Mouse (Mus musculus) A20 (cell line): ENCODE results near the gene Nr2c2.
"Not testable (repeated sequence)": the region's sequence is repeated elsewhere in the genome, so short reads cannot be mapped to it uniquely, and the experiment has no call there.

ENCODE experiments used
- DNase-seq: peaks from one replicate; pipeline ENCODE4 v3.0.0-alpha.2; 2011; ENCODE audit warnings: low read depth, low spot score

Gene Nr2c2

DNA sequence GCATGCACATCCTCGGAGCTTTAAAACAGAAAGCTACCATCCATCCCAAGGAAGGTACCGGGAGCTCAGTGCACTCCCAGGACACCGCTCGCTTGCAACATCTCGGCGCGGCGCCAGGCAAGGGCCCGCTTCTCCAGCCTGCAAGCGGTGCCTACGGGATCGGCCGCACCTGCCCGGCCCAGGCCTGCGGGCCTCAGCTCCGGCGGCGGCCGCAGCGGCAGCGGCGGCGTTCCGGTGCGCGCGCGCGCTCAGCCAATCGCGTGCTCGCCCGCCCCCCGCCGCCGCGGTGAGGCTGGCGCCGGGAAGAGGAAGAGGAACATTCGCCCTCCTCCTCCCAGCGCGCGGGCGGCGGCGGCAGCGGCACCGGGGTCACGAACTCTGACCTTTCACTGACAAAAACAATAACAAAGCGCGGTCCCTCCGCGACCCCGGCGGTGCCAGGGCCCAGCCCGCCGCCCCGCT lies at the start of gene Nr2c2:
TSS of gene Nr2c2 (plus strand) at position 261 of the 462 bp plus-strand sequence.
- peak; percentile 85 for DNase-seq

DNA sequence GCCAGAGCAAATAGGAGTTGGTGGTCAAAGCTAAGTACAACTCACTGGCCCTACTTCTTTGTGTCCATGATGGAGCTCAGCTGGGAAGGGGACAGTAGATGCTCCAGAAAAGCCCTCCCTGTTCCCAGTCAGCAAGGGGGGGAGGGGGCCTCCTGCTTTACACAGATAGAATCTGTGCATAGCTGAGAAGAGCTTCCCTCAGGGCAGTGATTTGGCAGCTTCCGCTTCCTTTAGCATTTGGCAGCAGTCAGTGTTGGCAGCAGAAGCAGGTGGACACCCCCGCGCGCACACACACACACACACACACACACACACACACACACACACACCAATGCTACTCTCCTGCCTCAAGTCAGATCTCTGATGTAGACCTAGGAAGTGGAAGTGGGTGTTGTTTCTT lies 49.1 kb upstream of the Nr2c2 start:
- peak; percentile 34 for DNase-seq

DNA sequence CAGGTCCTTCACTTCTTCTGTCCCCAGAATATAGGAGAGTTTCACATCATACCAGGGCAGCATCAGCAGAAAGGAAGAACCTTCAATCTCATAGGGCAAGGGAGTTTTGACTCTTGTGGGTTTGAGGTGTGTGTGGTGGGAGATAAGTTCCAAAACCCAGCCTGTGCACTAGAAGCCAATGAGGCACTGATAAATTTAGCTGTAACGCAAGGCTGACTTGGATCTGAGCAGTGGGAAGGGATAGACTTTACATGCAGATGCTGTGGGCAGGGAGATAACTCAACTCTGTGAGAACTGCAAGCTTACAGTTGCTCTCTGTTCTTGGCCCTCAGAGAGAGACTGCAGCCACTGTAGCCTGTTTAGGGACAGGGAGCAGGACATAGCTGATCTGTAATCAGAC lies 48.3 kb upstream of the Nr2c2 start:
- no peak for DNase-seq

DNA sequence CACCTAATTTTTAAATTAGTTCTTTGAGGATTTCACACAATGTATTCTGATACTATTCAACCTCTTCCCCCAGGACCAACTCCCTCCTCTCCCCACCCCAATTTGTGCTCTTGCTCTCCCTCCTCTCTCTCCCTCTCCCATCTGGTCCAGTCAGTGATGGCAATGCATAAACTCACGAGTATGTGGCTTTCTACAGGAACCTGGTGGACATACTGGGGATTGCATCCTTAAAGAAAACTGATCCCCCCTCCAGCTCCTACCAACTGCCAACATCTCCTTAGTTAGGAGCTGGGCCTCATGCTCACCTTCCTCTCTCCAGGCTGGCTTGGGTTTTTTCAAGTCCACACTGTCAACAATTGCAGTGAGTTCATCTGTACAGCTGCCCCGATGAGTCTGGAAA lies 33.4 kb upstream of the Nr2c2 start:
- DNase-seq: peak; percentile 14

DNA sequence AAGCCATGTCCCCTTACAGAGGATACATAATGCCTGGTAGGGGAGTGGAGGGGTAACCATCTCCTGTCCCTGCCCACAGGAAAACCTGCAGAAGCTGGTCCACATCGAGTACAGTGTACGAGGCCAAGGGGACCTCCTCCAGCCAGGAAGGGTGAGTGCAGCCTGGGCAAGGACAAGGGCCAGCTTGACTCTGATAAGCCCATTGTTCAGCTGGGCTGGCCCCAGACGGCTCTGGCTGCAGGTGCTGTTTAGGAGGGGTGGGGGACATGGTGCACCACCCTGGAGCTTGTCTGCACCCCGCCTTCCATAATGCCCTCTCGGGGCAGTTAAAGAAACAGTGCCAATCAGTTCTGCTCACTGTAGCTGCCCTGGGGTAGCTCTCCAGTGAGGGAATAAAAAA lies 29.5 kb upstream of the Nr2c2 start:
- no peak for DNase-seq

DNA sequence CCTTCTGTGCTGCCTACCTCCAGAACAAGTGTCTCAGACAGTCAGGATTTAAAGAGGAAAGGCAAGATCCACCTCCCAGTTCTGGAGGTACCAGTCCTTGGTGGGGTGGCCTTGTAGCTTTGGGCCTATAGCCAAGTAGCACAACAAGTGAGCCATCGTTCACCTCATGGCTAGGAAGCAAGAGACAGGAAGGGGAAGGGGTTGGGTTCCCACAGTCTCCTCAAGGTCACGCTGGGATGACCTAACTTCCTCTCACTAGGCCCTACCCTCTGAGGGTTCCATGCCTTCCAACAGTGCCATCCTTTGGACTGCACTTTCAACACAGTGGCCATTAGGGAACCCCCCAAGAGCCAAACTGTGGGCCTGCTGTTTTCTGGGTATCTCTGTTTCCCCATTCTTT lies 27.7 kb upstream of the Nr2c2 start:
- DNase-seq: no peak

DNA sequence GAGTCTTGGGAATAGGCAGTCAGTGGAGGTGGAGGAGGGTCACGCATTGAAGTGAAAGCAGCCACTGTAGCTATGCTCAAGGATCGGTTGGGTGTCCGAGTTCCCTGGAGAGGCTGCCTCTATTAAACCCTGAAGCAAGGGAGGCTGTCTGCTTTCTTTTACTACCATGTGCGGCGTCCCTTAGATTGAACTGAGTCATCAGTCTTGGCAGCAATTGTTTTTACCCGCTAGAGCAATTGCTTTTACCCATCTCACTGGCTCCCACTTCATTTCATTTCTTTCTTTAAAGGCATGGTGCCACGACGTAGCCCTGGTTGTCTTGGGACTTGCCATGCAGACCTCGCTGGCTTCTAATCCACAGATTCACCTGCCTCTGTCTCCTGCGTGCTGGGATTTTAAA lies 27.1 kb upstream of the Nr2c2 start:
- no peak for DNase-seq

DNA sequence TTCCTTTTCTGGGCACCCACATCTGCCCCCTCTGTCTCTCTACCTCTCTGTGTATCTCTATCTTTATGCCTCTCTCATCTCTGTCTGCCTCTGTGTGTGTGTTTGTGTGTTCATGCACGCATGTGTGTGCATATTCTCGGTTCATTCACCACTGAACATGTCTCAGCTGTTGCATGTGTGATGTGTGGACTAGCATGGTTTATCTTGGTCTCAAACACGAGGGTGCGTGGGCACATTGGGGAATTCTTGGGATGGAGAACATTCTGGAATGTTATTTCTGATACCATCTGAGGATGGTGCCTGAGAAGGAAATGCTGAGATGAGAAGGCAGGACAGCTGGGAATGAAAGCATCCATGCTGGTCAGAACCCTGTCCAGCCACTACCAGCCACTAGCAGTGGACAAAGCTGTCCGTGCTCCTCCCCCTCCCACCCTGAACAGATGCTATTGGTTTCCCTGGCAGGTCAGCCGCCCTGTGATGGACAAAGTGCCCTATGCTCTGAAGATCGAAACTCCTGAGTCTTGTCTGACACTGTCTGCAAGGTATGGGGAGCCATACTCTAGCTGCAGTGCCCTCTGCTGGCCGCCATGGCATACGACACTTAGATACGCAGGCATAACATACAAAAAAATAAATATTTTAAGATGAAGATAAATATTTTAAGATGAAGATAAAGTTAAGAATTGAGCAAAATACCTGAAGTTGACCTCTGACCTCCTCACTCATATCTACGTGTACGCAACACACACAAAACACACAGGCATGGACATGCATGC lies 25.3 kb upstream of the Nr2c2 start:
- DNase-seq: peak; percentile 61

DNA sequence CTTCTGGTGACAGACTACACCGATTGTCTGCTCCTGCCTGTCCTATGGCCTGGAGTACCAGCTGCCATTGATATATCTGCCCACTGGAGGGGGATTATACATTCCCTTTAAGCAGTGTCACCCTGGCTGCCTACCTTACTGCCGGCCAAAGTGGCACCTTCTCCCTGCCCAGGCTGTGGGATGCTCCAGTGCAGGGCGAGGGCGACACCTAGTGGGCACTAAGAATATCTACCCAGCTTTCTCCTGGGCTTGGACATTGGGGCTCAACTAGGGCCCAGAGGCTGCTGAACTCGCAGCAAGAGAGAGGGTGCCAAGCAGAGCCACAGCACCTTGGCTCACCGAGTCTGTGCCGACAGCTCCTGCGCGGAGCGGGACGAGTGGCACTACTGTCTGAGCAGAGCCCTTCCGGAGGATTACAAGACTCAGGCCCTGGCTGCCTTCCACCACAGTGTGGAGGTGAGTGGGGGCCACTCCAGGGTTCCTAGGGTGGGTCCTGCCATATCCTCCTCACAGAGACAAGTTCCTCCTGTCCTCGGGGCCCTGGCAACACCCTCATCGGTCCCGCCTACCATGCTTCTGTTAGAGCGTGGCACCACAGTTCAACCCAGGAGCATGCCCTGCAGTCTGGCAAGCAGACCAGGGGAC lies 23.9 kb upstream of the Nr2c2 start:
- peak; percentile 73 for DNase-seq

DNA sequence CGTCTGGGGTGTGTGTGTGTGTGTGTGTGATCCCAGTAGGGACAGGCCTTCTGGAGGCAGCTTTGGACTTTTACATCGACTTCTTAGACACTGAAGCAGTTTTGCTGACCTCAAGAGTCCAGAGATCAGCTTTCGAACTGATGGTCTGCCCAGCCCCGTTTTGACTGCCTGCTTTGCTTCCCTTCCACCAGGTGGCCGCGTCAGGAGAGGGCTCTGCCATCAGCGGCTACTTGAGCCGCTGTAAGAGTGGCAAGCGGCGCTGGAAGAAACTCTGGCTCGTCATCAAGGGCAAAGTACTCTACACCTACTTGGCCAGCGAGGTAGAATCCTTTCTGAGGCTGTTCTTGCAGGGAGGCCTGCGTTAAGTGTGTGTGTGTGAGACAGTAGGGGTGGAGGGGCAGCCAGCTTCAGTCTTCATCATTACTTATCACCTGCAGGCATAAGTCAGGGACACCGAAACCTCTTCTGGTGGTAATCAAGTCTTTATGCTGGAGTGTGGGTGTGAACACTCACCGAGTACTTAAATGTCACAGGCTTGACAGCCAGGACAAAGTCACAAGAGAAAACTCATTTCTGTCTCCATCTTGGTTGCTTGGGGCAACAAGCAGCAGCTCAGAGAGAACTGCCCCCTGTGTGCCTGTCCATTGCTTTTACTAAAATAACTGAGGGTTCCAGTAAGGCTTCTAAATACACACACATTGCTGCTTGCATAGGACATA lies 19.9 kb upstream of the Nr2c2 start:
- DNase-seq: no peak

DNA sequence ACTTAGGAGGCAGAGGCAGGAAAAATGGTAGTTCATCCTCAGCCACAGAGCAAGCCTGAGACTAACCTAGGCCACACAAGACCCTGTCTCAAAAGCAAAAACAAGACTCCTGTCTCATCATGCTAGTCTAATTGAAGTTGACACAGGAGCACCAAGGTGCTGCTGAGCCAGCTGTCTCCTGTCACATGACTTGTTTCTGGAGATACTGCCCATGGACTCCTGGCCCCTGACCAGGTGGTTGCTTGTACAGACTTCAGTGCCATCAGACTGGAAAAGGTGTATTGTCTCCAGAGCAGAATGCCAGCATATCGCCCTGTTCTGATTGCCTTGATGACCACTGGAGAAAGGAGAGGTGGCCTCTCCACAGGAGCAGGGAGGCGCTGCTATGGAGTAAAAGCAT lies 10.5 kb upstream of the Nr2c2 start:
- DNase-seq: no peak

DNA sequence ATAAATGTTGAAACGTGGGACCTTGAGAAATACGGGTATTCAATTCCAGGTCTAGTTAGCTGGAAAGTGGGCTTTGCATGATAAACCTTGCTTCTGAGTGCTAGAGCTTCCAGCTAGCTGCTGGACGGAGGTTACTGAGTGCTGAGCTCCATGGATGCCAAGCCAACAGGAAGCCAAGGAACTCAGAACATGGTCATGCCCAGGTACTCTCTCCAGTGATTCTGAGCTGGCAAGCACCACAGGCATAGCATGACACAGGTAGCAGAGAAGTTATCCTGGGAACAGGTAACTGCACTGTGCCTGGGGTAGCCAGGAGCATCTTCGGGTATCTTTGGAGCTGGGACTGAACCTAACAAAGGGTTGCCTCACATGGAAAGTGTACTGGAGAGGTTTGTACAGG lies 8.4 kb upstream of the Nr2c2 start:
- DNase-seq: no peak

DNA sequence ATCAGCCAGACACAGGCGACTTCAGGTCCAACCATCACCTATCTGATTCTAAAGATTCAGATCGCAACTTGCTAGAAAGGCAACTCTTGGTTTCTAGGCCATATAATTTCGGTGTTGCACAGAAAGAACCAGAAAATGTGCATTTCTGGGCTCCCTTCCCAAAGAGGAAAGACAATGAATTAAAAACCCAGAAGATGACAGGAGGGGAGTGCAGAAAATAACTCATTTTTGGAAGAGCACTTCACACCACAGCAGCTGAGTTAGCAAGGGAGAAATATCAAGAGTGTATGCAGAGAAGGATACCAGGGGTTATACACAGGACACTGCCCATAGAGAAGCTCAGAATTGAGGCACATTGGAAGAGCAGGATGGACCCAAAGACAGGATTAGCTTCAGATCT lies 6.3 kb upstream of the Nr2c2 start:
- DNase-seq: no peak

DNA sequence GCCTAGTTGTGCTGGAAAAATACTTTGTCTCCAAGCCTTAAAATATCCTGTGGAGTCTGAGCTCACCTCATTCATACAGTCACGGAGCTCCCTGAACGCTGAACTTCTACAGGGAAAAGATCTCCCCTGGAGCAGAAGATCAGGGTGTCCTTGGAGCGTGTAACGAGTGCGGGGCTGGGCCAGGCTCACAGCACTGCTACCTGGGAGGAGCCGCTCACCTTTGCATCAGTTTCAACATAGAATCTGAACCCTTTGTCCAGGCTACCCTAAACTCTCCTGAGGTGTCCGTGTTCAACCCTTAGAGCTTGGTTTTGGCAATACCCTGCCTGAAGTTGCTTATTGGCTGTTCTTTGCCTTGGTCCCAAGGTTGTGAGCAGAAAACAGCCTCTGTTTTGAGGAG lies 2.0 kb upstream of the Nr2c2 start:
- DNase-seq: not testable (repeated sequence)

DNA sequence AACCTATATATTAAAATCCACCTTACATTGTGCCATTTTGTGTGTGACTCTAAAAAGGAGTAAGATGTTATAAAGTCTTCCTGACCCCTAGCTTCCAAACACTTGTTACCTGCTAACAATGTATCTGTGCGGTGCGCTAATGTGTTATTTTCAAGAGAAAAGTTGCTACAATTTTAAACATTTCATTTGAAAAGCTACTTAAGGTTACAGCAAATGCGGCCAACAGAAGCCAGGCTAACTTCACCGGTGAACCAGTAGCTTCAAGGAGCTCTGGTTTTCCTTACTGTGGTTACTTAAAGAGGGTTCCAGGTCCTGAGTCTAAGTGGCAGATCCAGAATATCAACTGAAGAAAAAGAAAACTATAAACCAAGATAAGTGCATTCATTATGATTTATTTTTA lies 1.2 kb upstream of the Nr2c2 start:
- DNase-seq: no peak

DNA sequence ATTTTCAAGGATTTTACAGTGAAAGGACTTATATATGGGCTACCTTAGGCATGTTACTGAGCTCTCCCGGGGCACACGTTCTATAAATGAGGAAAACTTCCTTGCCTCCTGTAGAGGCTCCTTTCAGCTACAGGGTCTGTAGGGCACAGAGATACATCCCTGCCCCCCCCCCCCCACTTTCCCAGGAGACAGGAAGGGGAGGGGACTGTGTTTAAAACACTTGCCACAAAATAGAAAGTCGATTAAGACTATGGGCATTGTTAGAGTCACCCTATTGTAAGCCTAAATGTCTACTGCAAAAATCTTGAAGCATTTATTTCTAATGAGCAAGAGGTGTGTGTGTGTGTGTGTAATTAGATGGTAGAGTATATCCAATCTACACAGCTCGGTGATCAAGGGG lies 693 bp upstream of the Nr2c2 start:
- DNase-seq: no peak

DNA sequence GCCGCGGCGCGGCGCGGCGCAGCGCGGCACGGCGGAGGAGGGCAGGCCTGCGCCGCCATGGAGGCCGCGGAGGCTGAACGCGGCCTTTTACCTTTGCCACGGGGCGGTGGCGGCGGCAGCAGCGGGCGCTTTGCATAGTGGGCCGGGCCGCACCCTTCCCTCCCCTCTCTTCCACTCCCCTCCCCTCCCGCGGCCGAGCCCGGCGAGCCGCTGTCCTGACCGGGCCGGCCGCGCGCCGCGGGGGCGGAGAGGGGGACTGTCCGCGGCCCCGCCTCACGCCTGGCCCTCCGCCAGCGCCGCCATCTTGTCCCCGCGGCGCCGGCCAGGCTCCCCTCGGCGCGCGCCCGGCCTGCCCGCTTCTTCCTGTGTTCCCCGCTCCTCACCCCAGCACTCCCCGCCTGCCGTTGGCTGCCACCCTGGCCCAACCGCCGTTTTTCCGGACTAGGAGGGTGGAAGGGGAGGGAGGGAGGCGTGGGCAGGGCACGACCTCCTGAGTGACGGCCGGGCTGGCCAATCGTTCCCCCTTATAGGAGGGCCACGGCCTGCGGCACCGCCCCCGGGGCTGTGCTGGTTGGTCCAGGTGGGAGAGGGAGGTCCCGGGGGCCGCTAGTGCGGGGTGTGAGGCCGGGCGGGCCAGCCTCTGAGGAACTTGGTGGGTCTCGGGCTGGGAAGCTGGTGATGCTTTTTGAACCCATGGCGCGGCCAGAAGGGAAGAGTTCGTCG lies 738 bp downstream of the Nr2c2 start:
- DNase-seq: peak; percentile 99

DNA sequence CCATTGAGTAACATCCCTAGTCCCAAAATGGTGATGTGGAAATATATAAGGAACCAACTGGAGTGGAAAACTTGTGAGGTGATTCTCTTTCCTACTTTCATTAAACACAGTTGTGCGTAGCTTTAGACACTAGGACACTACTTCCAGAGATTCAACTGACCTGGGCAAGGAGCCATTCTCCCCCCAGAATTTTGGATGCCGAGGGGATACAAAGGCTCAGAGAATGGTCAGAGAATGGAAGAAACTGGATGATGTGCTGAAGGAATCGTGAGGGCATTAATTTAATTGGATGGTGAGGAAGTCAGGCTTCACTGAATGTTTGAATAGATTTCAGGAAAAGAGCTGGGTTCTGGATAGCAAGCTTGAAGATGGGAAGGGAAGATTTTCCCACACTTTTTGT lies 1.5 kb downstream of the Nr2c2 start:
- DNase-seq: no peak

DNA sequence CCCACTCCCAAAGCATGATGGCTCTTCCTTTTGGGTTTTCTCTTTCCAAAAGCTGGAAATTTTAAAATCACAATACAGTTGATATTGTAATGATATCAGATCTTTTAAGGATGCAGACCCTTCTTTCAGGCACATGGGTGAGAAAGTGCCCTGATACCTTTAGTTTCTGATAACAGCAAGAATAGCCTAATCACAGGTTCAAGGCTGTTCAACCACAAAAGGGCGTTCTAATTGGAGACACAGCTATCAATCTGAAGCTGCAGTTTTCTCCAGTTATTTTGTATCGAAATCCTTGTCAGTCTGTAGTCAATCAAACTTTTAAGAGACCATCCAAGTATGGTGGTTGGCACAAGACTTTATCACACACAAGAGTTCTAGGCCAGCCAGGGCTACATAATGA lies 2.7 kb downstream of the Nr2c2 start:
- no peak for DNase-seq

DNA sequence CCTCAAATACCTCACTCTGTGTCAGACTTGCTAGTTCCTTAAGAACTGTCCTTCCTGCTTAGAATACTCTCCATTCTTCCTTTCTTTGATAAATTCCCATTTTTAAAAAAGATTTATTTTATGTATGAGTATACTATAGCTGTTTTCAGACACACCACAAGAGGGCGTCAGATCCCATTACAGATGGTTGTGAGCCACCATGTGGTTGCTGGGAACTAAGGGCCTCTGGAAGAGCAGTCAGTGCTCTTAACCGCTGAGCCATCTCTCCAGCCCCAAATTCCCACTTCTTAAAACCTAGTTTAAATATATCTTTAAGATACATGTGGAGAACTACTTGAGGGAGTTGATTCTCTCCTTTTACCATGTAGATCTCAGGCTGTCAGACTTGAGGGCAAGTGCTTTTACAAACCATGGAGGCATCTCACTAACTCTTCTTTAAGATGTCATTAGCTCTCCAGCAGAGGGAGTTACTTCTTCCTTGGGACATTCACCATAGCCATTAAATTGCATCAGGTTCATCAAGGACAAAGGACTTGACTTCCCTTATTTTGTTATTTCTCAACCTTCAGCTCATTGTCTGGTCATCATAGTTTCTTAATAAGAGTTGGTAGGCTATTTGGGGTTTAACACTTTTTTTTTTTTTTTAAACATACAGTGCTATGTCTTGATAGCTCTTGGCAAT lies 9.6 kb downstream of the Nr2c2 start:
- DNase-seq: peak; percentile 17

DNA sequence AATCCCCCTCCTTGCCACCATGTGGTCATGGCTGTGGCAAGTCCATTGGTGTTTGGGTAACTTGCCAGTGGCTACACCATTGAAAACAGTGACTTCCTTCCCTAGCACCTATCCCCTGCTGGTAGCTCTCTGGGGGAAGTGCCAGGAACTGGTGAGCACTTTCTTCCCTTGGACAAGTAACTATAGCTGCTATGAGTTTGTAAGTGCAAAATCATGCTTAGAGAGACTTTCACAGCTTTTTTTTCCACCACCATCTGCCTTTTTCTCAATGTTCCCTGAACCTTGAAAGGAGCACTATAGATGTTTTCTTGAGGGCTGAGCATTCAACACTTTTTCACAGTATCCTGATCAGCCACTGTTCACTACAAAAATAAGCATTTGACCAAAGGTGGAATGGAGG lies 33.4 kb downstream of the Nr2c2 start:
- DNase-seq: no peak
